Mouse (Mus musculus): Measurements from ENCODE around the gene Olfr809.

Gene Olfr809

GRCm38 (mm10) chr10:129774338-129774737 lies at the start of gene Olfr809:
Gene Olfr809 (plus strand): TSS chr10:129774638.
- DNase-seq (ENCODE audit: low spot score in 2 of 2) = no peak

GRCm38 (mm10) chr10:129729275-129729674 lies 45.2 kb upstream of the Olfr809 start, which contains the start of gene Olfr805:
Gene Olfr805 (minus strand): TSS chr10:129729375.
- no peak for DNase-seq (ENCODE audit: low spot score in 2 of 2)

- no peak for DNase-seq (ENCODE audit: low spot score in 2 of 2)
Observed at GRCm38 (mm10) chr10:129741821-129742220, 32.6 kb upstream of the Olfr809 start, which contains the start of gene Olfr806. Gene Olfr806 (minus strand): TSS chr10:129741921.

- no peak for DNase-seq (ENCODE audit: low spot score in 2 of 2)
Observed at GRCm38 (mm10) chr10:129757693-129758092, 16.7 kb upstream of the Olfr809 start, which contains the start of gene Olfr807. Gene Olfr807 (minus strand): TSS chr10:129757793.

GRCm38 (mm10) chr10:129765182-129765581 lies 9.3 kb upstream of the Olfr809 start, which contains the start of gene Olfr808:
Gene Olfr808 (plus strand): TSS chr10:129765482.
- no peak for DNase-seq (ENCODE audit: low spot score in 2 of 2)

GRCm38 (mm10) chr10:129778123-129778522 lies 3.7 kb downstream of the Olfr809 start:
- DNase-seq (ENCODE audit: low spot score in 2 of 2) = no peak

- no peak for DNase-seq (ENCODE audit: low spot score in 2 of 2)
Observed at GRCm38 (mm10) chr10:129794817-129795216, 20.4 kb downstream of the Olfr809 start, which contains the start of gene Olfr810. Gene Olfr810 (minus strand): TSS chr10:129794917.

GRCm38 (mm10) chr10:129804296-129804695 lies 29.9 kb downstream of the Olfr809 start, which contains the start of gene Olfr811:
Gene Olfr811 (minus strand): TSS chr10:129804396.
- DNase-seq (ENCODE audit: low spot score in 2 of 2) = no peak

All from heart, adult 9 months (tissue).